Mouse (Mus musculus) CD8-positive naive resting alpha-beta T cell, adult 2 months (primary cell): ENCODE measurements around the gene Carmil3.

ENCODE experiments used
- DNase-seq, 2 experiments: peaks; one replicate each; pipeline ENCODE4 v3.0.0; 2022; ENCODE audit warnings: low read depth in 2 of 2, low spot score in 2 of 2

The Carmil3 gene

GRCm38 (mm10) chr14:55540787-55541321 lies 50.4 kb downstream of the Carmil3 start:
- DNase-seq, result peak; percentile 20 to 53

GRCm38 (mm10) chr14:55542268-55542667 lies 51.8 kb downstream of the Carmil3 start:
- no peak for DNase-seq

GRCm38 (mm10) chr14:55544334-55544733 lies 53.9 kb downstream of the Carmil3 start:
- no peak for DNase-seq

GRCm38 (mm10) chr14:55550191-55550590 lies 59.7 kb downstream of the Carmil3 start:
- no peak for DNase-seq

- DNase-seq, result no peak
These were observed 60.9 kb downstream of the Carmil3 start for GRCm38 (mm10) chr14:55551347-55551746.

- no peak for DNase-seq
These were observed 61.3 kb downstream of the Carmil3 start for GRCm38 (mm10) chr14:55551794-55552193.

- DNase-seq, result no peak
These were observed 64.2 kb downstream of the Carmil3 start for GRCm38 (mm10) chr14:55554635-55555034.

- DNase-seq, result no peak
These were observed 65.3 kb downstream of the Carmil3 start for GRCm38 (mm10) chr14:55555788-55556187.

GRCm38 (mm10) chr14:55557003-55557402 lies 66.6 kb downstream of the Carmil3 start:
- peak; percentile 51 to 68 for DNase-seq

GRCm38 (mm10) chr14:55557587-55557986 lies 67.1 kb downstream of the Carmil3 start:
- DNase-seq, result no peak
